Mouse (Mus musculus): ENCODE data around the gene Csnk1g1. TPM values are rescaled to one million over a fixed set of nuclear protein-coding genes. Genes with fewer than 3 reads are reported as not detected.

Gene Csnk1g1
- polyA plus RNA-seq, 1 experiment, result 6.8 TPM

- TF ChIP-seq POLR2A (IDR thresholded peaks at IDR 0.05; ENCODE audit: insufficient read length, low read depth) (peak; percentile 14), REST (IDR thresholded peaks at IDR 0.05; ENCODE audit: insufficient read depth, insufficient read length) (no peak)
- no peak overlapping the region for H3K4me2 ChIP-seq (ENCODE audit: low read depth)
- H3K4me3 ChIP-seq, result no peak overlapping the region
- no peak overlapping the region for H3ac ChIP-seq (ENCODE audit: control insufficient read depth, insufficient read length)
- H3K79me2 ChIP-seq (ENCODE audit: control insufficient read depth, insufficient read depth), result no peaks in the 10 kb centered on the region
- H3K27me3 ChIP-seq (ENCODE audit: control insufficient read depth, insufficient read depth, insufficient read length), result no peaks in the 10 kb centered on the region
- peaks cover 59% of the 10 kb centered on the region for H3K36me3 ChIP-seq (ENCODE audit: control insufficient read depth, insufficient read depth)
Observed at GRCm38 (mm10) chr9:66091327-66092231, 182.9 kb downstream of the Csnk1g1 start.

GRCm38 (mm10) chr9:66092664-66093063, 183.9 kb downstream of the Csnk1g1 start:
- TF ChIP-seq USF1 (IDR thresholded peaks at IDR 0.05; ENCODE audit: low read depth) (no peak), SRF (IDR thresholded peaks at IDR 0.05; ENCODE audit: control insufficient read depth, insufficient read length, low read depth) (no peak), MAX (IDR thresholded peaks at IDR 0.05; ENCODE audit: low read depth) (no peak), REST (IDR thresholded peaks at IDR 0.05; ENCODE audit: insufficient read depth, insufficient read length) (no peak), MYOD1 (IDR thresholded peaks at IDR 0.05; ENCODE audit: control insufficient read depth in 1 of 3, insufficient read length in 2 of 3, low read depth in 2 of 3) (no peak), TCF12 (IDR thresholded peaks at IDR 0.05; ENCODE audit: insufficient read depth, poor library complexity, severe bottlenecking) (no peak), POLR2A (IDR thresholded peaks at IDR 0.05; ENCODE audit: insufficient read length, low read depth) (no peak), E2F4 (IDR thresholded peaks at IDR 0.05; ENCODE audit: insufficient read depth) (no peak), CEBPB (IDR thresholded peaks at IDR 0.05; ENCODE audit: insufficient read depth, poor library complexity, severe bottlenecking) (no peak), POLR2AphosphoS2 (IDR thresholded peaks at IDR 0.05; ENCODE audit: insufficient read length, low read depth) (no peak)
- H3K4me2 ChIP-seq (ENCODE audit: low read depth), result no peak overlapping the region
- H3K79me2 ChIP-seq (ENCODE audit: control insufficient read depth, insufficient read depth), result no peaks in the 10 kb centered on the region
- H3ac ChIP-seq (ENCODE audit: control insufficient read depth, insufficient read length), result no peak overlapping the region
- no peak overlapping the region for H3K4me3 ChIP-seq
- peaks cover 60% of the 10 kb centered on the region for H3K36me3 ChIP-seq (ENCODE audit: control insufficient read depth, insufficient read depth)
- H3K27me3 ChIP-seq (ENCODE audit: control insufficient read depth, insufficient read depth, insufficient read length), result no peaks in the 10 kb centered on the region

Other genes starting within 250 kb of the Csnk1g1 start
- gene Oaz2, start 240.9 kb upstream of the Csnk1g1 start, polyA plus RNA-seq (2012; fragmentation: generic; extraction: Trizol), result 140 TPM
- gene Zfp609, start 81.4 kb upstream of the Csnk1g1 start, polyA plus RNA-seq (2012; fragmentation: generic; extraction: Trizol), result 11.1 TPM
- 29.0 TPM for gene Pclaf, start 18.7 kb upstream of the Csnk1g1 start, polyA plus RNA-seq (2012; fragmentation: generic; extraction: Trizol)
- 9.0 TPM for gene Trip4, start 130 bp upstream of the Csnk1g1 start, polyA plus RNA-seq (2012; fragmentation: generic; extraction: Trizol)
- gene Ppib, start 151.3 kb downstream of the Csnk1g1 start, polyA plus RNA-seq (2012; fragmentation: generic; extraction: Trizol), result 651 TPM
- 1.8 TPM for gene Snx22, start 160.8 kb downstream of the Csnk1g1 start, polyA plus RNA-seq (2012; fragmentation: generic; extraction: Trizol)
- 82.9 TPM for gene Snx1, start 217.7 kb downstream of the Csnk1g1 start, polyA plus RNA-seq (2012; fragmentation: generic; extraction: Trizol)
- gene Ciao2a, start 217.7 kb downstream of the Csnk1g1 start, polyA plus RNA-seq (2012; fragmentation: generic; extraction: Trizol), result 42.4 TPM
- 51.3 TPM for gene Dapk2, start 249.3 kb downstream of the Csnk1g1 start, polyA plus RNA-seq (2012; fragmentation: generic; extraction: Trizol)

Measured in myocyte (in vitro differentiated cells).